Mouse (Mus musculus): ENCODE data around the gene Oas1h. TPM values are rescaled to one million over a fixed set of nuclear protein-coding genes. Genes with fewer than 3 reads are reported as not detected.

Gene Oas1h
- not detected in 2 replicates for polyA plus RNA-seq (2015; fragmentation: Nextera tagmentation; extraction: Ambion mirVana)

- DNase-seq (no peak), ATAC-seq (no peak)
- no peaks in the 10 kb centered on the region for H3K36me3 ChIP-seq (replicated peaks; ENCODE audit: insufficient read depth, low read length)
- 40% methylated on average over 4 of the region's 4 CpGs for WGBS (ENCODE audit: insufficient replicate concordance)
- no peak within 1 kb of the TSS for H3K4me3 ChIP-seq (ENCODE audit: low read depth, low read length)
- no peaks in the 10 kb centered on the region for H3K4me1 ChIP-seq (ENCODE audit: insufficient read depth)
- H3K9ac ChIP-seq (replicated peaks) = no peak within 1 kb of the TSS
- no peaks in the 10 kb centered on the region for H3K9me3 ChIP-seq (ENCODE audit: low read length)
- no peak within 1 kb of the TSS for H3K27ac ChIP-seq (ENCODE audit: low read depth)
- TF ChIP-seq CTCF (IDR thresholded peaks at IDR 0.05; ENCODE audit: low read depth) (no peak), EP300 (IDR thresholded peaks at IDR 0.05; ENCODE audit: low read depth) (no peak)
- no peaks in the 10 kb centered on the region for H3K27me3 ChIP-seq (ENCODE audit: insufficient read depth, low read length)
- H3K4me2 ChIP-seq (ENCODE audit: low read depth, low read length) = no peak within 1 kb of the TSS
These were observed at the start of gene Oas1h for GRCm38 (mm10) chr5:120861121-120861520. Gene Oas1h, plus strand, starts transcription at chr5:120861421.

- ATAC-seq = peak; percentile 92
- Histone ChIP-seq H3K4me1 (ENCODE audit: insufficient read depth) (peaks cover 7% of the 10 kb centered on the region; the same call in 1 of the 2 replicates), H3K9me3 (ENCODE audit: low read length) (no peaks in the 10 kb centered on the region), H3K27ac (ENCODE audit: low read depth) (peak within 1 kb of the TSS; percentile 75), H3K4me3 (ENCODE audit: low read depth, low read length) (peak within 1 kb of the TSS; percentile 76), H3K27me3 (ENCODE audit: insufficient read depth, low read length) (no peaks in the 10 kb centered on the region), H3K4me2 (ENCODE audit: low read depth, low read length) (peak within 1 kb of the TSS; percentile 70), H3K36me3 (replicated peaks; ENCODE audit: insufficient read depth, low read length) (peaks cover 20% of the 10 kb centered on the region), H3K9ac (replicated peaks) (peak within 1 kb of the TSS; percentile 76)
- TF ChIP-seq EP300 (IDR thresholded peaks at IDR 0.05; ENCODE audit: low read depth) (no peak), CTCF (IDR thresholded peaks at IDR 0.05; ENCODE audit: low read depth) (no peak)
- 5% methylated on average over 18 of the region's 18 CpGs for WGBS (ENCODE audit: insufficient replicate concordance)
- peak; percentile 91 for DNase-seq
These were observed 49.0 kb upstream of the Oas1h start, which contains the start of gene Oas1c for GRCm38 (mm10) chr5:120811951-120812819. Gene Oas1c, minus strand, starts transcription at chr5:120812514.

DNA sequence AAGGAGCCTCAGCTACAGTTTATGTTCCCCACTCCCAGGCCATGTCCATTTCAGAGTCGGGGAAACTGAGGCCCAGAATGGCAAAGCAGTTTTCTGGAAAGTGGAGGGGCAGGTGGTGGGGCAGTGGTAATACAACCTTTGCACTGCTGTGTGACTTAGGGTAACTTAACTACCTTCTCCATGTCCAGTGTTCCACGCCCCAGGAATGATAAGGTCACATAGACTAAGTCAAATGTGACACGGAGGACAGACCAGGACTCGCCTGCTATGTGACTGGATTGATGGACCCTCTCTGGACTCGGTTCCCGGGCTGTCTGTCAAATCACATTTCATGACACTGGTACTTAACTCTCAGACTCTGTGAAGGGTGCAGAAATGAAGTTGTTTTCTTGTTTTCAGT lies 48.2 kb upstream of the Oas1h start:
- H3K27ac ChIP-seq (ENCODE audit: low read depth) = peak overlapping the region; percentile 75
- ATAC-seq (peak; percentile 38), DNase-seq (no peak)
- H3K4me1 ChIP-seq (ENCODE audit: insufficient read depth) = peaks cover 7% of the 10 kb centered on the region; the same call in 1 of the 2 replicates
- peak overlapping the region; percentile 76 for H3K4me3 ChIP-seq (ENCODE audit: low read depth, low read length)
- no peaks in the 10 kb centered on the region for H3K27me3 ChIP-seq (ENCODE audit: insufficient read depth, low read length)
- H3K36me3 ChIP-seq (replicated peaks; ENCODE audit: insufficient read depth, low read length) = peaks cover 23% of the 10 kb centered on the region
- H3K4me2 ChIP-seq (ENCODE audit: low read depth, low read length) = peak overlapping the region; percentile 70
- TF ChIP-seq CTCF (IDR thresholded peaks at IDR 0.05; ENCODE audit: low read depth) = no peak
- no peak for TF ChIP-seq EP300 (IDR thresholded peaks at IDR 0.05; ENCODE audit: low read depth)
- no peaks in the 10 kb centered on the region for H3K9me3 ChIP-seq (ENCODE audit: low read length)
- 58% methylated on average over 6 of the region's 6 CpGs for WGBS (ENCODE audit: insufficient replicate concordance)
- H3K9ac ChIP-seq (replicated peaks) = peak overlapping the region; percentile 76

GRCm38 (mm10) chr5:120815949-120816348 lies 45.3 kb upstream of the Oas1h start:
- peak; percentile 63 for DNase-seq
- no peak overlapping the region for H3K9ac ChIP-seq (replicated peaks)
- peaks cover 27% of the 10 kb centered on the region for H3K36me3 ChIP-seq (replicated peaks; ENCODE audit: insufficient read depth, low read length)
- no peaks in the 10 kb centered on the region for H3K27me3 ChIP-seq (ENCODE audit: insufficient read depth, low read length)
- 61% methylated on average over 3 of the region's 3 CpGs for WGBS (ENCODE audit: insufficient replicate concordance)
- peak; percentile 83 for TF ChIP-seq CTCF (IDR thresholded peaks at IDR 0.05; ENCODE audit: low read depth)
- no peak for TF ChIP-seq EP300 (IDR thresholded peaks at IDR 0.05; ENCODE audit: low read depth)
- ATAC-seq = no peak
- no peak overlapping the region for H3K27ac ChIP-seq (ENCODE audit: low read depth)
- no peak overlapping the region for H3K4me2 ChIP-seq (ENCODE audit: low read depth, low read length)
- H3K4me3 ChIP-seq (ENCODE audit: low read depth, low read length) = no peak overlapping the region
- H3K4me1 ChIP-seq (ENCODE audit: insufficient read depth) = peaks cover 7% of the 10 kb centered on the region; the same call in 1 of the 2 replicates
- no peaks in the 10 kb centered on the region for H3K9me3 ChIP-seq (ENCODE audit: low read length)

DNA sequence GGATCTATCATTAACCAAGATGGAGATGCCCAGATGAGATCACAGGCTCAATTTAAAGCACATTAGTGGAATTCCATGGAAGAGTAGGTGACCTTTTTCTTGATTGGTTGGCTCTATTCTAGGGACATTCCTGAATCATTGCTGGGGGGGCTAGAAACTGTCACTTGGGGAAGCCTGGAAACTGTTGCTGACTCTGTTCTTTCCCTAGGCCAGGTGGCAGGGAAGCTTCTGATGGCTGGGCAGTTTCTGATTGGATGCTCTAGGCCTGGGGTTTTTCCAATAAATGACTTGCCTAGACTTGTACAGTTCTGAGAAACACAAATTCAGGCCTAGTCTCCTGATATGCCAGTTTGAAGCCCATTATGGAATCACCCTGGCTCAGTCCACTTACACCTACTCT lies 42.2 kb upstream of the Oas1h start:
- DNase-seq = no peak
- no peak for ATAC-seq
- Histone ChIP-seq H3K36me3 (replicated peaks; ENCODE audit: insufficient read depth, low read length) (peaks cover 33% of the 10 kb centered on the region), H3K4me1 (ENCODE audit: insufficient read depth) (0 out of 2 replicates have a peak, but pooled peaks cover 3% of the 10 kb centered on the region), H3K4me3 (ENCODE audit: low read depth, low read length) (no peak overlapping the region), H3K27me3 (ENCODE audit: insufficient read depth, low read length) (no peaks in the 10 kb centered on the region), H3K9me3 (ENCODE audit: low read length) (no peaks in the 10 kb centered on the region), H3K4me2 (ENCODE audit: low read depth, low read length) (no peak overlapping the region), H3K27ac (ENCODE audit: low read depth) (no peak overlapping the region), H3K9ac (replicated peaks) (no peak overlapping the region)
- no peak for TF ChIP-seq EP300 (IDR thresholded peaks at IDR 0.05; ENCODE audit: low read depth)
- no peak for TF ChIP-seq CTCF (IDR thresholded peaks at IDR 0.05; ENCODE audit: low read depth)

DNA sequence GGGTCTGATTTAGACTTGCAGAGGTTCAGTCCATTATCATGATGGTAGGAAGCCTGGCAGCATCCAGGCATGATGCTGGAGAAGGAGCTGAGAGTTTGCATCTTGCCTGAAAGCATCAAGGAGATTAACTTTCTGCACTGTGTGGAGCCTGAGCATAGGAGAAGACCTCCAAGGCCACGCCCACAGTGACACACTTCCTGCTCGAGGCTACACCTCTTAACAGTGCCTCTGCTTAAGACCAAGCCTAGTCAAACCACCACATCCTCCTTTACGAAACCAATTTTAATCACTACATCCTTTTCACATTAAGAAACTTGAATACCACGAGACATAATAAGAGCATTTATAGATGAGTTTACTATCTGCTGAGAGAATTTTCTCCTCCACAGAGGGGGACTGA lies 30.2 kb upstream of the Oas1h start:
- TF ChIP-seq CTCF (IDR thresholded peaks at IDR 0.05; ENCODE audit: low read depth) (no peak), EP300 (IDR thresholded peaks at IDR 0.05; ENCODE audit: low read depth) (no peak)
- Histone ChIP-seq H3K4me2 (ENCODE audit: low read depth, low read length) (no peak overlapping the region), H3K36me3 (replicated peaks; ENCODE audit: insufficient read depth, low read length) (no peaks in the 10 kb centered on the region), H3K27me3 (ENCODE audit: insufficient read depth, low read length) (peaks cover 6% of the 10 kb centered on the region; the same call in 1 of the 2 replicates), H3K27ac (ENCODE audit: low read depth) (no peak overlapping the region), H3K9ac (replicated peaks) (no peak overlapping the region), H3K9me3 (ENCODE audit: low read length) (no peaks in the 10 kb centered on the region), H3K4me1 (ENCODE audit: insufficient read depth) (no peaks in the 10 kb centered on the region), H3K4me3 (ENCODE audit: low read depth, low read length) (no peak overlapping the region)
- 50% methylated on average over 4 of the region's 4 CpGs for WGBS (ENCODE audit: insufficient replicate concordance)
- ATAC-seq (no peak), DNase-seq (no peak)

All from liver, postnatal 0 days (tissue).